Mouse (Mus musculus) liver, postnatal 0 days (tissue): Measurements from ENCODE around the gene Spata5. TPM values are rescaled to one million over a fixed set of nuclear protein-coding genes. Genes with fewer than 3 reads are reported as not detected.

Experiments used
- ATAC-seq: fragments of 200-750 bp; cut with Nextera tagmentation; 2 replicates; pipeline ENCODE4 v1.8.0; 2017; ENCODE audit warnings: mild to moderate bottlenecking, moderate library complexity
- DNase-seq: peaks from one replicate; pipeline ENCODE4 v3.0.0-alpha.2; 2016
- H3K27ac ChIP-seq: fragments of 300-500 bp; sonication (generic); 2 replicates; pipeline ENCODE4 v1.5.1; 2014; ENCODE audit warnings: antibody characterized with exemption, moderate library complexity, mild to moderate bottlenecking, low read depth
- H3K27me3 ChIP-seq: fragments of 300-500 bp; sonication (generic); 2 replicates; pipeline ENCODE4 v1.6.1; 2014; ENCODE audit warnings: low read length, control low read depth, mixed read lengths; ENCODE audit not compliant: insufficient read depth
- H3K36me3 ChIP-seq: fragments of 300-500 bp; sonication (generic); replicated peaks from 2 replicates; pipeline ENCODE4 v1.6.1; 2014; ENCODE audit warnings: mild to moderate bottlenecking, control low read depth, low read length, moderate library complexity, mixed read lengths; ENCODE audit not compliant: insufficient read depth
- H3K4me1 ChIP-seq: fragments of 300-500 bp; sonication (generic); 2 replicates; pipeline ENCODE4 v1.6.1; 2014; ENCODE audit warnings: antibody characterized with exemption, mild to moderate bottlenecking, control low read depth; ENCODE audit not compliant: insufficient read depth
- H3K4me2 ChIP-seq: fragments of 300-500 bp; sonication (generic); 2 replicates; pipeline ENCODE4 v1.6.1; 2014; ENCODE audit warnings: low read depth, mild to moderate bottlenecking, low read length, moderate library complexity, mixed read lengths
- H3K4me3 ChIP-seq: fragments of 300-500 bp; sonication (generic); 2 replicates; pipeline ENCODE4 v1.5.1; 2014; ENCODE audit warnings: low read depth, low read length
- H3K9ac ChIP-seq: fragments of 300-500 bp; sonication (generic); replicated peaks from 2 replicates; pipeline ENCODE4 v1.6.1; 2014; ENCODE audit warnings: mild to moderate bottlenecking, moderate library complexity
- H3K9me3 ChIP-seq: fragments of 300-500 bp; sonication (generic); 2 replicates; pipeline ENCODE4 v1.6.1; 2016; ENCODE audit warnings: mild to moderate bottlenecking, control low read depth, low read length, mixed read lengths
- CTCF ChIP-seq: sonication (generic); IDR thresholded peaks from 2 replicates; pipeline ENCODE4 v1.5.1; 2016; ENCODE audit warnings: antibody characterized with exemption, low read depth
- EP300 ChIP-seq: IDR thresholded peaks from 2 replicates; pipeline ENCODE4 v1.6.1; 2016; ENCODE audit warnings: antibody characterized with exemption, low read depth, mild to moderate bottlenecking
- WGBS: fragments of 180-500 bp; shearing (Covaris S2); extraction: QIAGEN DNeasy Blood & Tissue Kit; methylation state at CpG from one replicate; pipeline ENCODE4 v1.1.7; 2014; ENCODE audit not compliant: insufficient replicate concordance; 5-methylcytosine and 5-hydroxymethylcytosine counted together
- polyA plus RNA-seq: library from polyadenylated mRNA; unstranded; fragments of >200 nt; fragmentation: Nextera tagmentation; extraction: Ambion mirVana; gene quantifications from 2 replicates; pipeline ENCODE4 v1.2.1, GENCODE M21; 2015

Gene Spata5
- polyA plus RNA-seq, 1 experiment from 2014 or later, result 13.8 TPM

- no peak for DNase-seq
- ATAC-seq, result no peak
- Histone ChIP-seq H3K4me3 (no peak overlapping the region), H3K9ac (no peak overlapping the region), H3K36me3 (no peaks in the 10 kb centered on the region; the same call in 1 of the 2 replicates), H3K27me3 (no peaks in the 10 kb centered on the region), H3K27ac (peak overlapping the region; percentile 2; the same call in 1 of the 2 replicates), H3K4me2 (peak overlapping the region; percentile 55), H3K4me1 (peaks cover 4% of the 10 kb centered on the region; the same call in 1 of the 2 replicates), H3K9me3 (no peaks in the 10 kb centered on the region)
- TF ChIP-seq EP300 (no peak), CTCF (no peak)
- WGBS, result 38% methylated on average over 1 of the region's 1 CpGs
These were observed 56.8 kb downstream of the Spata5 start for GRCm38 (mm10) chr3:37476485-37476884.

GRCm38 (mm10) chr3:37477438-37478188 is 57.9 kb downstream of the Spata5 start:
- peaks cover 4% of the 10 kb centered on the region; the same call in 1 of the 2 replicates for H3K4me1 ChIP-seq
- H3K36me3 ChIP-seq, result no peaks in the 10 kb centered on the region; the same call in 1 of the 2 replicates
- DNase-seq (no peak), ATAC-seq (no peak)
- peak overlapping the region; percentile 55 for H3K4me2 ChIP-seq
- H3K4me3 ChIP-seq, result peak overlapping the region; percentile 31; the same call in 1 of the 2 replicates
- H3K9me3 ChIP-seq, result no peaks in the 10 kb centered on the region
- H3K9ac ChIP-seq, result 0 out of 2 replicates have a peak overlapping the region, but pooled peaks have one; percentile 37
- WGBS, result 80% methylated on average over 7 of the region's 7 CpGs
- no peaks in the 10 kb centered on the region for H3K27me3 ChIP-seq
- no peak overlapping the region for H3K27ac ChIP-seq
- no peak for TF ChIP-seq CTCF
- TF ChIP-seq EP300, result no peak

GRCm38 (mm10) chr3:37479771-37480170 is 60.1 kb downstream of the Spata5 start:
- Histone ChIP-seq H3K9me3 (no peaks in the 10 kb centered on the region), H3K27ac (no peak overlapping the region), H3K27me3 (no peaks in the 10 kb centered on the region), H3K9ac (no peak overlapping the region), H3K4me1 (peaks cover 4% of the 10 kb centered on the region; the same call in 1 of the 2 replicates), H3K4me2 (no peak overlapping the region), H3K36me3 (no peaks in the 10 kb centered on the region; the same call in 1 of the 2 replicates), H3K4me3 (no peak overlapping the region)
- 85% methylated on average over 1 of the region's 1 CpGs for WGBS
- TF ChIP-seq CTCF (no peak), EP300 (no peak)
- ATAC-seq, result no peak
- no peak for DNase-seq

GRCm38 (mm10) chr3:37481295-37481694 is 61.6 kb downstream of the Spata5 start:
- TF ChIP-seq EP300 (no peak), CTCF (no peak)
- Histone ChIP-seq H3K36me3 (peaks cover under 1% of the 10 kb centered on the region; the same call in 1 of the 2 replicates), H3K27ac (no peak overlapping the region), H3K9me3 (no peaks in the 10 kb centered on the region), H3K9ac (no peak overlapping the region), H3K4me3 (no peak overlapping the region), H3K27me3 (no peaks in the 10 kb centered on the region), H3K4me2 (no peak overlapping the region), H3K4me1 (peaks cover 4% of the 10 kb centered on the region; the same call in 1 of the 2 replicates)
- 95% methylated on average over 31 of the region's 31 CpGs for WGBS
- DNase-seq (no peak), ATAC-seq (no peak)

- WGBS, result 40% methylated on average over 1 of the region's 1 CpGs
- Histone ChIP-seq H3K9me3 (no peaks in the 10 kb centered on the region), H3K4me3 (no peak overlapping the region), H3K27ac (no peak overlapping the region), H3K27me3 (no peaks in the 10 kb centered on the region), H3K4me2 (no peak overlapping the region), H3K36me3 (peaks cover 3% of the 10 kb centered on the region; the same call in 1 of the 2 replicates), H3K4me1 (peaks cover 4% of the 10 kb centered on the region; the same call in 1 of the 2 replicates), H3K9ac (no peak overlapping the region)
- ATAC-seq, result no peak
- DNase-seq, result no peak
- TF ChIP-seq CTCF (no peak), EP300 (peak; percentile 45; the same call in 1 of the 2 replicates)
These were observed 63.0 kb downstream of the Spata5 start for GRCm38 (mm10) chr3:37482720-37483119.

- no peak for DNase-seq
- WGBS, result 67% methylated on average over 4 of the region's 4 CpGs
- TF ChIP-seq CTCF (no peak), EP300 (no peak)
These were observed 64.1 kb downstream of the Spata5 start for GRCm38 (mm10) chr3:37483709-37484265.

More at GRCm38 (mm10) chr3:37483709-37484265, 64.1 kb downstream of the Spata5 start:
- Histone ChIP-seq H3K9me3 (no peaks in the 10 kb centered on the region), H3K4me1 (peaks cover 8% of the 10 kb centered on the region; the same call in 1 of the 2 replicates), H3K4me3 (no peak overlapping the region), H3K27me3 (no peaks in the 10 kb centered on the region), H3K4me2 (no peak overlapping the region), H3K27ac (no peak overlapping the region), H3K9ac (no peak overlapping the region), H3K36me3 (peaks cover 3% of the 10 kb centered on the region; the same call in 1 of the 2 replicates)
- no peak for ATAC-seq
